Mouse (Mus musculus): Measurements from ENCODE around the gene Trim17. TPM values are rescaled to one million over a fixed set of nuclear protein-coding genes. Genes with fewer than 3 reads are reported as not detected.

The Trim17 gene
- polyA plus RNA-seq, 1 experiment from 2014 or later: 0.47 TPM

DNA sequence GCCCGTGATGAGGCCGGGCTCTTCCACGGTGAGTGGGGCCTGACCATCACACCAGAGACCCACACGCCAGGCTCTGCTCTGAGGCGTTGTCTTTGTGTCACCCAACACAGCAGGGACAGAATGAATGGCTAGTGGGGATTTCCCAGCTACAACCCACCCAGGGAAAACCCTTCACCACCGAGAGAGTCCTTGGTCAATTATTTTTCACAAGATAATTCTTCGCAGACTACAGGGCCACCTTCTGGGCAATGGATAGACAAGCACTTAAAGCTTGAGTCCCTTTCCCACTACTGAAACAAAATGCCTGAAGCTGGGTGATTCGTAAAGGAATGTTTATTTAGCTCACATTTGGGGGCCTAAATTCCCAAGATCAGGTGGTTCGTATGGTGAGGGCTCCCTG lies 32.1 kb upstream of the Trim17 start:
- Histone ChIP-seq H3K36me3 (ENCODE audit: control insufficient read depth, insufficient read depth, low read length) (no peaks in the 10 kb centered on the region), H3K4me2 (ENCODE audit: low read length) (no peak overlapping the region), H3K27me3 (ENCODE audit: control insufficient read depth, insufficient read depth, low read length) (no peaks in the 10 kb centered on the region), H3K9me3 (ENCODE audit: control insufficient read depth, low read length) (no peaks in the 10 kb centered on the region), H3K4me1 (ENCODE audit: control insufficient read depth in 2 of 2, insufficient read depth in 2 of 2, low read length in 2 of 2) (peaks cover 0 to 4% of the 10 kb centered on the region in 2 experiments; a peak in 1 of 4 replicates), H3K27ac (replicated peaks in 1 of 2; ENCODE audit: control insufficient read depth in 1 of 2, insufficient read depth in 1 of 2, low read depth in 2 of 2, low read length in 2 of 2) (no peak overlapping the region), H3K4me3 (ENCODE audit: control insufficient read depth in 1 of 2, insufficient read depth in 1 of 2, low read depth in 1 of 2, low read length in 2 of 2) (no peak overlapping the region), H3K9ac (ENCODE audit: low read length) (no peak overlapping the region)
- ATAC-seq (ENCODE audit: insufficient number of reproducible peaks, insufficient read depth, low FRiP score, low read depth): no peak
- WGBS: 80% methylated on average over 9 of the region's 9 CpGs

DNA sequence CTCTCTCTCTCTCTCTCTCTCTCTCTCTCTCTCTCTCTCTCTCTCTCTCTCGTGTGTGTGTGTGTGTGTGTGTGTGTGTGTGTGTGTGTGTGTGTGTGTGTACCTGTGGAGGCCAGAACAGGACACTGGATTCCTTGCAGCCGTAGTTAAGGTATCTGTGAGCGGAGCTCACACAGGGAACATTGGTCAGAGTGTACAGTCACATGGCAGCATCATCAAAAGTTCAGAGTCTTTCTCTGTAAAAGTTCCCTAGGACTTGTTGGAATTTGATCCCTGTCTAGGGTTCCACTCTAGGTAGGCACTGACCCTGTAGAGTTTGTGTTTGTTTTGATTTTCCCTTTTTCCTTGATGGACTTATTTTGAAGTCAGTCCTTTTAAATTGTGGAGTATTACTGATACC lies 27.8 kb upstream of the Trim17 start:
- Histone ChIP-seq H3K4me2 (ENCODE audit: low read length) (no peak overlapping the region), H3K27me3 (ENCODE audit: control insufficient read depth, insufficient read depth, low read length) (no peaks in the 10 kb centered on the region), H3K4me1 (ENCODE audit: control insufficient read depth in 2 of 2, insufficient read depth in 2 of 2, low read length in 2 of 2) (peaks cover 3 to 4% of the 10 kb centered on the region in 2 experiments; a peak in 2 of 4 replicates), H3K9me3 (ENCODE audit: control insufficient read depth, low read length) (no peaks in the 10 kb centered on the region), H3K9ac (ENCODE audit: low read length) (no peak overlapping the region), H3K36me3 (ENCODE audit: control insufficient read depth, insufficient read depth, low read length) (peaks cover 9% of the 10 kb centered on the region), H3K4me3 (ENCODE audit: control insufficient read depth in 1 of 2, insufficient read depth in 1 of 2, low read depth in 1 of 2, low read length in 2 of 2) (no peak overlapping the region), H3K27ac (replicated peaks in 1 of 2; ENCODE audit: control insufficient read depth in 1 of 2, insufficient read depth in 1 of 2, low read depth in 2 of 2, low read length in 2 of 2) (no peak overlapping the region)
- 69% methylated on average over 2 of the region's 3 CpGs for WGBS
- no peak for ATAC-seq (ENCODE audit: insufficient number of reproducible peaks, insufficient read depth, low FRiP score, low read depth)

DNA sequence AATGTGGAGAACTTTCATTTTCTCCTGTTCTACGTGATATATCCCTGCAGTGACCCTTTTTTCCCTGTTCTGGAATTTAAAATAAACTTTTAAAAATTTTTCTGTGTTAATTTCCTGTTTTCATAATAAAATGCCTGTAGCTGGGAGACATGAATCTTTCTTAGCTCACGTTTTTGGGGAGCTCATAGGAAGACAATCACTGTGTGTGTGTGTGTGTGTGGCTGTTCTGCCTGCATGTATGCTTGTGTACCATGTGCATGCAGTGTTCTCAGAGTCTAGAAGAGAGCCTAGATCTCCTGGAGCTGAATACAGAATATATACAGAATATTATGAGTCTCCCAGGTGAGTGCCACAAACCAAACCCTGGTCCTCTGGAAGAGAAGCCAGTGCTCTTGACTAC lies 27.4 kb upstream of the Trim17 start:
- H3K36me3 ChIP-seq (ENCODE audit: control insufficient read depth, insufficient read depth, low read length): peaks cover 13% of the 10 kb centered on the region
- no peak overlapping the region for H3K27ac ChIP-seq (replicated peaks in 1 of 2; ENCODE audit: control insufficient read depth in 1 of 2, insufficient read depth in 1 of 2, low read depth in 2 of 2, low read length in 2 of 2)
- no peak overlapping the region for H3K4me3 ChIP-seq (ENCODE audit: control insufficient read depth in 1 of 2, insufficient read depth in 1 of 2, low read depth in 1 of 2, low read length in 2 of 2)
- H3K4me2 ChIP-seq (ENCODE audit: low read length): no peak overlapping the region
- 71% methylated on average over 2 of the region's 2 CpGs for WGBS
- peaks cover 3 to 4% of the 10 kb centered on the region in 2 experiments; a peak in 2 of 4 replicates for H3K4me1 ChIP-seq (ENCODE audit: control insufficient read depth in 2 of 2, insufficient read depth in 2 of 2, low read length in 2 of 2)
- ATAC-seq (ENCODE audit: insufficient number of reproducible peaks, insufficient read depth, low FRiP score, low read depth): no peak
- no peaks in the 10 kb centered on the region for H3K27me3 ChIP-seq (ENCODE audit: control insufficient read depth, insufficient read depth, low read length)
- no peaks in the 10 kb centered on the region for H3K9me3 ChIP-seq (ENCODE audit: control insufficient read depth, low read length)
- H3K9ac ChIP-seq (ENCODE audit: low read length): no peak overlapping the region

DNA sequence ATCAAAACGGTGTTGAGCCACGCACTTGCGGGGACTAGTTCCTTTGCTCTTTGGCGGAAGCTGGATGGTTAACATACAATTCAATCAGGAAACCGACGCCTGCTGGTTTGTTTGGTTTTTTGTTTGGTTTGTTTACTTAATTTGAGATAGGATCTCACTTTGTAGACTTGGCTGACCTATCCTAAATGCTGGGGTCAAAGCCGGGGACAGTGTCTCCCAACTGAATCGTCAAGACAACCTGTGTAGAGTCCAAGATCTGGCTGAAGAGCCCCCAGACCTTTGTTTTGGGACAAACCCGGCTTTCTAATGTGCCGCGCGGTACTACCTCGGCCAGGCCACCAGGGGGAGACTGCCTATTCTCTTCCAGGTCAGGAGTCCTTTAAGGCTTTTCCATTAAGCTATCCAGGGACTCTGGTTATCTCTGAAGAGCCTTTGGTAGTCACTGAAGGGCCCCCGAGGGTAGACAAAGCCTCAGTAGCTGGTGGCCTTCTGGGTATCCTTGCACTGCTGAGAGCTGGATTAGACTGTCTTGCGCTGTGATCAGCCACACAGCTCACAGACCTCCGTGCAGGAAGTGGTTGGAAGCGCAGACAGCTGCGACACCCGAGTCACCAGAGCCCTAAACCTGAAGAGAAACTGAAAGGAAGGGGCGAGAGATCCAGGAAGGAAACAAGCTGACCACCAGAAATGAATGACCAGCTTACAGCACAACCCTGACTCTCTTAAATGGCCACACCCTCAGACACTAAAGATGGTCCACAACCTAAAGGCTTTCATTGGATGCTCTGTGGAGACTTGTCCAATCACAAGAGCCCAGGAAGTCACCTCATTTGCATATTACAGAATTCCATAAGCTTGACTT lies 26.5 kb upstream of the Trim17 start:
- H3K4me2 ChIP-seq (ENCODE audit: low read length): peak overlapping the region; percentile 57
- peak overlapping the region; percentile 17 to 26 for H3K4me3 ChIP-seq (ENCODE audit: control insufficient read depth in 1 of 2, insufficient read depth in 1 of 2, low read depth in 1 of 2, low read length in 2 of 2)
- peak; percentile 66; the same call in 1 of the 2 replicates for ATAC-seq (ENCODE audit: insufficient number of reproducible peaks, insufficient read depth, low FRiP score, low read depth)
- peaks cover 3 to 4% of the 10 kb centered on the region in 2 experiments; a peak in 2 of 4 replicates for H3K4me1 ChIP-seq (ENCODE audit: control insufficient read depth in 2 of 2, insufficient read depth in 2 of 2, low read length in 2 of 2)
- peaks cover 23% of the 10 kb centered on the region for H3K36me3 ChIP-seq (ENCODE audit: control insufficient read depth, insufficient read depth, low read length)
- 24% methylated on average over 20 of the region's 20 CpGs for WGBS
- H3K27ac ChIP-seq (replicated peaks in 1 of 2; ENCODE audit: control insufficient read depth in 1 of 2, insufficient read depth in 1 of 2, low read depth in 2 of 2, low read length in 2 of 2): peak overlapping the region; percentile 15 to 48; a peak in 3 of 4 replicates
- H3K27me3 ChIP-seq (ENCODE audit: control insufficient read depth, insufficient read depth, low read length): no peaks in the 10 kb centered on the region
- H3K9ac ChIP-seq (ENCODE audit: low read length): peak overlapping the region; percentile 45; the same call in 1 of the 2 replicates
- no peaks in the 10 kb centered on the region for H3K9me3 ChIP-seq (ENCODE audit: control insufficient read depth, low read length)

DNA sequence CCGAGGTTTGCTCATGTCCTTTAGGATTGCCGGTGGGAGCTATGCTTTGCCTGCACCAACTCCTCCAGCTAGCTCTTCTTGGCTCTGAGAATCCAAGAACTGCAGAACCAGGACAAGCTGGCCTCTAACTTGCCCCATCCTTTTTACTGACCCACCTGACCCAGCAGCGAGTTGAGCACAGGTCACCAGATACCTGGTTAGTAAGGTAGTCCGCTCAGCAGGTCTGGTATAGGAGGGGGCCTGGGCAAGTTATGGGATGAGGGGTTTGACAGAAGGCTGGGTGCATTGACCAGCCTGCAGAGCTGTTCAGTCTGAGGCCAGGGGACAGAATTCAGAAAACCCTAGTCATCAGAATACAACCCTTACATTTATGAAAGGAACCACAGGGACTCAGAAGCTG lies 25.4 kb upstream of the Trim17 start:
- peaks cover 33% of the 10 kb centered on the region for H3K36me3 ChIP-seq (ENCODE audit: control insufficient read depth, insufficient read depth, low read length)
- H3K4me1 ChIP-seq (ENCODE audit: control insufficient read depth in 2 of 2, insufficient read depth in 2 of 2, low read length in 2 of 2): peaks cover 3 to 4% of the 10 kb centered on the region in 2 experiments; a peak in 2 of 4 replicates
- no peak overlapping the region for H3K4me2 ChIP-seq (ENCODE audit: low read length)
- no peak overlapping the region for H3K9ac ChIP-seq (ENCODE audit: low read length)
- no peak for ATAC-seq (ENCODE audit: insufficient number of reproducible peaks, insufficient read depth, low FRiP score, low read depth)
- H3K27ac ChIP-seq (replicated peaks in 1 of 2; ENCODE audit: control insufficient read depth in 1 of 2, insufficient read depth in 1 of 2, low read depth in 2 of 2, low read length in 2 of 2): no peak overlapping the region
- 61% methylated on average over 4 of the region's 4 CpGs for WGBS
- H3K4me3 ChIP-seq (ENCODE audit: control insufficient read depth in 1 of 2, insufficient read depth in 1 of 2, low read depth in 1 of 2, low read length in 2 of 2): no peak overlapping the region
- no peaks in the 10 kb centered on the region for H3K27me3 ChIP-seq (ENCODE audit: control insufficient read depth, insufficient read depth, low read length)
- no peaks in the 10 kb centered on the region for H3K9me3 ChIP-seq (ENCODE audit: control insufficient read depth, low read length)

DNA sequence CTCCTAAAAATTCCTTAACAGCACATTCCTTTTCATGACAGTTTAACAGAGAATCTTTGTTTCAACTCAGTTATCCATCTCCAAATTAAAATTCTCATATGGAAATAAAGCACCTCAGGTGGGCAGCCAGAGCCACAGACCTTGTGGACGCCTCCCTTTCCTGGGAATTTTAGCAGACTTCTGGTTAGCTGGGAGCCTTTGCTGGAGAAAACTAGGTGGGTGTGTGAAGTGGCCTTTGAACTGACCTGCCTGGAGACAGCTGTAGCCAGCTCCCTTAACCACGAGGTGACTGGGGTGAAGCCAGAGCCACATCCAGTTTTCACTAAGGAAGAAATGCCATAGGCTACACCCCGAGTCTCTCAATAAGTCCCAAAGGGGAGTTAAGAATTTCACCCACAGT lies 24.8 kb upstream of the Trim17 start:
- Histone ChIP-seq H3K4me2 (ENCODE audit: low read length) (no peak overlapping the region), H3K27ac (replicated peaks in 1 of 2; ENCODE audit: control insufficient read depth in 1 of 2, insufficient read depth in 1 of 2, low read depth in 2 of 2, low read length in 2 of 2) (no peak overlapping the region), H3K9ac (ENCODE audit: low read length) (no peak overlapping the region), H3K9me3 (ENCODE audit: control insufficient read depth, low read length) (no peaks in the 10 kb centered on the region), H3K27me3 (ENCODE audit: control insufficient read depth, insufficient read depth, low read length) (no peaks in the 10 kb centered on the region), H3K36me3 (ENCODE audit: control insufficient read depth, insufficient read depth, low read length) (peaks cover 39% of the 10 kb centered on the region), H3K4me1 (ENCODE audit: control insufficient read depth in 2 of 2, insufficient read depth in 2 of 2, low read length in 2 of 2) (peaks cover 3 to 4% of the 10 kb centered on the region in 2 experiments; a peak in 2 of 4 replicates), H3K4me3 (ENCODE audit: control insufficient read depth in 1 of 2, insufficient read depth in 1 of 2, low read depth in 1 of 2, low read length in 2 of 2) (no peak overlapping the region)
- no peak for ATAC-seq (ENCODE audit: insufficient number of reproducible peaks, insufficient read depth, low FRiP score, low read depth)
- 51% methylated on average over 3 of the region's 3 CpGs for WGBS

GRCm38 (mm10) chr11:58930254-58930653 lies 24.2 kb upstream of the Trim17 start:
- H3K36me3 ChIP-seq (ENCODE audit: control insufficient read depth, insufficient read depth, low read length): peaks cover 44% of the 10 kb centered on the region
- no peak overlapping the region for H3K9ac ChIP-seq (ENCODE audit: low read length)
- H3K27me3 ChIP-seq (ENCODE audit: control insufficient read depth, insufficient read depth, low read length): no peaks in the 10 kb centered on the region
- no peak for ATAC-seq (ENCODE audit: insufficient number of reproducible peaks, insufficient read depth, low FRiP score, low read depth)
- no peak overlapping the region for H3K4me3 ChIP-seq (ENCODE audit: control insufficient read depth in 1 of 2, insufficient read depth in 1 of 2, low read depth in 1 of 2, low read length in 2 of 2)
- no peak overlapping the region for H3K27ac ChIP-seq (replicated peaks in 1 of 2; ENCODE audit: control insufficient read depth in 1 of 2, insufficient read depth in 1 of 2, low read depth in 2 of 2, low read length in 2 of 2)
- H3K9me3 ChIP-seq (ENCODE audit: control insufficient read depth, low read length): no peaks in the 10 kb centered on the region
- peaks cover 3 to 4% of the 10 kb centered on the region in 2 experiments; a peak in 2 of 4 replicates for H3K4me1 ChIP-seq (ENCODE audit: control insufficient read depth in 2 of 2, insufficient read depth in 2 of 2, low read length in 2 of 2)
- WGBS: 78% methylated on average over 3 of the region's 3 CpGs
- H3K4me2 ChIP-seq (ENCODE audit: low read length): no peak overlapping the region

Measured in heart, embryonic 14.5 days (tissue).